Mouse (Mus musculus): ENCODE measurements around the gene Lrig1. TPM values are rescaled to one million over a fixed set of nuclear protein-coding genes. Genes with fewer than 3 reads are reported as not detected.

The Lrig1 gene
- polyA plus RNA-seq, 1 experiment from 2014 or later = 23.5 TPM

DNA sequence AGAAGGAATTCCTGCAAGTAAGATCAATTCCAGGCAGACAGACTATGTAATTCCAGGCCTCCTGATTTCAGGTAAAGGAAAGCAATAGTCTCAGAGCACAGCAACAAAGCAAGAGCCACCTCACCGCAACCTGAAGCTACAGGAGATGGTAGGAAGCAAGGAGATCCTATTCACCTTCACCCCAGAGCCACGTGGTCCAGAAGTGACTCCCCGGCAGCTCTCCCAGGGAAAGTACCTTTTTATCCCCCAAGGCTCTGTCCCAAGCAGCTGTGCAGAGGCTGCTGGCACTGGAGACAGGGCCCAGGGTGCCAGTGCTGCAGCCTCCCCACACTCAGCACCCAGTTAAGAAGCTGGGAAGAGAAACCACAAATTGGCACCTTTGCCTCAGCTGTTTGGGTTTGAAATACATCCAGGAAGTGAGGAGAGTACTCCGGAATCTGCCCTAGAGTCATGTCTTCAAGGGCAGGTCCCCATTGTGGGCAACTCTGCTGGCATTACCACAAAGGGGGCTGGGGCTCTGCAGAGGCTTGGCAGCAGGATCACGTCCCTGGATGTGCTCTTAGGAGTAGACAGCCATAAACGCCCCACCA is 53.6 kb downstream of the Lrig1 start:
- no peaks in the 10 kb centered on the region for H3K36me3 ChIP-seq (ENCODE audit: control insufficient read depth, insufficient read depth, low read length)
- WGBS = 55% methylated on average over 6 of the region's 6 CpGs
- H3K4me1 ChIP-seq (ENCODE audit: control insufficient read depth, insufficient read depth, low read length) = peaks cover 53% of the 10 kb centered on the region

DNA sequence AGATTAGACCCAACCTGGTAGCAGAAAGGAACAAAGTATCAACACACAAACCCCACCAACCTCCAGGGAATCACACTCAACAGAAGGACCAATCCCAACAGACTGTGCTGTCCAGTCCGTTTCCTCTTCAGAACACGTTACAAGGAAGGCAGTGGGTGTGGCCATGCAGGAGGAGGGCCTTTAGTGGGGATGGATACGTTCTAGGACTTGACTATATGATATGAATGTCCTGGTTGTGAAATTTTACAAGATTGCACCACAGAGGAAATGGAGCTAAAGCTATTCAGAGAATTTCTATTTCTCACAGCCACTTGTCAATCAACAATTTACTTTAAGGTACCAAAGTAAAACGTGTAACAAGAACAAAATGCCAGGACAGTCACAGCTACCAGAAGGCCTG is 54.2 kb downstream of the Lrig1 start:
- Histone ChIP-seq H3K4me2 (ENCODE audit: low read depth, severe bottlenecking) (no peak overlapping the region), H3K27ac (replicated peaks; ENCODE audit: low read depth, low read length) (no peak overlapping the region), H3K9me3 (ENCODE audit: control insufficient read depth, low read length) (no peaks in the 10 kb centered on the region), H3K4me3 (ENCODE audit: low read depth, low read length) (no peak overlapping the region), H3K27me3 (ENCODE audit: control insufficient read depth, insufficient read depth, low read length) (no peaks in the 10 kb centered on the region), H3K4me1 (ENCODE audit: control insufficient read depth, insufficient read depth, low read length) (peaks cover 53% of the 10 kb centered on the region), H3K36me3 (ENCODE audit: control insufficient read depth, insufficient read depth, low read length) (no peaks in the 10 kb centered on the region), H3K9ac (ENCODE audit: low read length) (no peak overlapping the region)
- ATAC-seq (ENCODE audit: insufficient number of reproducible peaks, low FRiP score, low TSS enrichment, low read depth) = no peak
- DNase-seq (ENCODE audit: low spot score) = no peak
- 52% methylated on average over 4 of the region's 4 CpGs for WGBS

More for the DNA sequence above, 53.6 kb downstream of the Lrig1 start:
- H3K4me3 ChIP-seq (ENCODE audit: low read depth, low read length) = no peak overlapping the region
- H3K4me2 ChIP-seq (ENCODE audit: low read depth, severe bottlenecking) = no peak overlapping the region
- no peak overlapping the region for H3K9ac ChIP-seq (ENCODE audit: low read length)
- H3K27me3 ChIP-seq (ENCODE audit: control insufficient read depth, insufficient read depth, low read length) = no peaks in the 10 kb centered on the region
- DNase-seq (ENCODE audit: low spot score) (no peak), ATAC-seq (ENCODE audit: insufficient number of reproducible peaks, low FRiP score, low TSS enrichment, low read depth) (no peak)
- no peaks in the 10 kb centered on the region for H3K9me3 ChIP-seq (ENCODE audit: control insufficient read depth, low read length)
- H3K27ac ChIP-seq (replicated peaks; ENCODE audit: low read depth, low read length) = peak overlapping the region; percentile 14; the same call in 1 of the 2 replicates

DNA sequence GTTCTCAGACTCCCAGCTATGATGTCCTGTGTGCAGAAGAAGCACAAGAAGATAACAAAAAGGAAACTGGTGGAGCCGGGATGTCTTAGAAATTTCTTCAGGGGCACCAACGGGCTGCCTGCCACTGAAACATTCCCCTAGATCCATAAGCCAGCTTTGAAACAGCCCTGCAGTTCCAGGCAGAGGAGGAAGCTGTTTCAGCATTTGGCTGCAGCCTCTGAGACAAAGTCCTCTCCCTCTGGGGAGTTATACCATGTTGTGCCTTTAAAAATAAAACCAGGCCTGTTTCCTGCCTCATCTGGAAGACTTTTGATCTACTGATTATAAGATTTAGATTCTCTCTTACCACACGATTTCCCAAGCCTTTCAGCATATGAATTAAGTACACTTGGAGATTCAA is 55.3 kb downstream of the Lrig1 start:
- 55% methylated on average over 3 of the region's 3 CpGs for WGBS
- no peak overlapping the region for H3K4me3 ChIP-seq (ENCODE audit: low read depth, low read length)
- ATAC-seq (ENCODE audit: insufficient number of reproducible peaks, low FRiP score, low TSS enrichment, low read depth) = no peak
- no peaks in the 10 kb centered on the region for H3K9me3 ChIP-seq (ENCODE audit: control insufficient read depth, low read length)
- no peaks in the 10 kb centered on the region for H3K27me3 ChIP-seq (ENCODE audit: control insufficient read depth, insufficient read depth, low read length)
- H3K36me3 ChIP-seq (ENCODE audit: control insufficient read depth, insufficient read depth, low read length) = no peaks in the 10 kb centered on the region
- no peak for DNase-seq (ENCODE audit: low spot score)
- no peak overlapping the region for H3K4me2 ChIP-seq (ENCODE audit: low read depth, severe bottlenecking)
- H3K9ac ChIP-seq (ENCODE audit: low read length) = no peak overlapping the region
- no peak overlapping the region for H3K27ac ChIP-seq (replicated peaks; ENCODE audit: low read depth, low read length)
- H3K4me1 ChIP-seq (ENCODE audit: control insufficient read depth, insufficient read depth, low read length) = peaks cover 51% of the 10 kb centered on the region

DNA sequence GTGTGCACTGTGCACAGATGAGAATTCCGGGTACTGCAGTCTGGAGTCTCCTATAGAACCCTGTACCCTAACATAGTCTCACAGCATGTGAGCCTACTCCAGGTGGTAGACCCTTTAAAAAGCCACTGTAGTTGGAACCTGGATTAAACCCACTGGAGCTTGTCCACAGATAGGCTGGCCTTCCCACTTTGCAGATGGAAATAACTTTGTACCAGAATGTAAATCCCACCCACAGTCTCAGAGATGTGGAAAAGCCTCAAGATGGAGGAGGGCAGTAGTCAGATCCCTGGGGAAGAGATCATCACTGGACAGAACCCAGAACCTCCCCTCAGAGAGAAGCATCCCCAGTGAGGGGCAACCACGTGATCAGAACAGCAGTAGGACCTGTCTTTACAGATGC is 56.0 kb downstream of the Lrig1 start:
- ATAC-seq (ENCODE audit: insufficient number of reproducible peaks, low FRiP score, low TSS enrichment, low read depth) = no peak
- Histone ChIP-seq H3K9ac (ENCODE audit: low read length) (no peak overlapping the region), H3K4me3 (ENCODE audit: low read depth, low read length) (no peak overlapping the region), H3K4me2 (ENCODE audit: low read depth, severe bottlenecking) (no peak overlapping the region), H3K27me3 (ENCODE audit: control insufficient read depth, insufficient read depth, low read length) (no peaks in the 10 kb centered on the region), H3K36me3 (ENCODE audit: control insufficient read depth, insufficient read depth, low read length) (no peaks in the 10 kb centered on the region), H3K9me3 (ENCODE audit: control insufficient read depth, low read length) (no peaks in the 10 kb centered on the region), H3K27ac (replicated peaks; ENCODE audit: low read depth, low read length) (no peak overlapping the region), H3K4me1 (ENCODE audit: control insufficient read depth, insufficient read depth, low read length) (peaks cover 44% of the 10 kb centered on the region)
- WGBS = 71% methylated on average over 2 of the region's 2 CpGs
- DNase-seq (ENCODE audit: low spot score) = no peak

DNA sequence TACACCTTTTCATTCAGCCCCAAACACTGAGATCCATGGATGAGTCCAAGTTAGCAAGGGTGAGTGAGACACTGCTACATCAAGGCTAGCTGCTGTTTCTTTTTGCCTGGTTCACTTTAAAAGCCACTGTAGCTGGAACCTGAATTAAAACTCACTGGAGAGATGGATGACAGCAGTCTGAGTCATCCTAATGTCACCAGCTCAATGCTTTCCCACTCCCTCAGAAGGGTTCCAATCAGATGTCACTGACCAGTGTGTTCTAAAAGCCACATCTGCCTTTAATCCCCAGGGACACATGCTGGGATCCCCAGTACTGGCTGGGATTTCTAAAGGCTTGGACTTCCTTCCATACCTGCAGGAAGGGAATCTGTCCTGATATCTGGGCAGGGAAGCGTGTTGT is 57.9 kb downstream of the Lrig1 start:
- no peak overlapping the region for H3K27ac ChIP-seq (replicated peaks; ENCODE audit: low read depth, low read length)
- no peak overlapping the region for H3K9ac ChIP-seq (ENCODE audit: low read length)
- DNase-seq (ENCODE audit: low spot score) = no peak
- H3K27me3 ChIP-seq (ENCODE audit: control insufficient read depth, insufficient read depth, low read length) = no peaks in the 10 kb centered on the region
- 81% methylated on average over 1 of the region's 1 CpGs for WGBS
- H3K36me3 ChIP-seq (ENCODE audit: control insufficient read depth, insufficient read depth, low read length) = no peaks in the 10 kb centered on the region
- ATAC-seq (ENCODE audit: insufficient number of reproducible peaks, low FRiP score, low TSS enrichment, low read depth) = no peak
- H3K4me3 ChIP-seq (ENCODE audit: low read depth, low read length) = no peak overlapping the region
- peaks cover 33% of the 10 kb centered on the region for H3K4me1 ChIP-seq (ENCODE audit: control insufficient read depth, insufficient read depth, low read length)
- no peaks in the 10 kb centered on the region for H3K9me3 ChIP-seq (ENCODE audit: control insufficient read depth, low read length)
- no peak overlapping the region for H3K4me2 ChIP-seq (ENCODE audit: low read depth, severe bottlenecking)

DNA sequence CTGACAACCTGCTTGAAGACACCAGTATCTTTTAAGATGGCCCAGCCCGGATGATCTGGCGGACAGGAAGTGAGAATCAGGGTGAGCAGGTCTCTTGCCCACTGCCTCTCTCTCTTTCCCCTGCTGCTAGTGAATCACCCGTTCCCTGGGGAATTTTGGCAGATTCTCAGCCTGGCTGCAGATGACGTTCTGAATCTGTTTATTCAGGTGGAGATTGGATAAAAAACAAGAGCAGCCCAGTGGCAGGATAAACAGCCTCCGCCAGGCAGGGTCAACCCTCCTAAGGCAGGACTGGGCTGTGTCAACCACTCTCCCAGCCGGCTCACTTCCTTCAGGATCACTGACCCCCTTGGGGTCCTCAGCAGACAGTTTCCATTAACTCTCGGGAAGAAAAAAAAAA is 59.7 kb downstream of the Lrig1 start:
- no peak for ATAC-seq (ENCODE audit: insufficient number of reproducible peaks, low FRiP score, low TSS enrichment, low read depth)
- Histone ChIP-seq H3K4me1 (ENCODE audit: control insufficient read depth, insufficient read depth, low read length) (peaks cover 16% of the 10 kb centered on the region), H3K27ac (replicated peaks; ENCODE audit: low read depth, low read length) (no peak overlapping the region), H3K4me2 (ENCODE audit: low read depth, severe bottlenecking) (no peak overlapping the region), H3K9ac (ENCODE audit: low read length) (no peak overlapping the region), H3K4me3 (ENCODE audit: low read depth, low read length) (no peak overlapping the region), H3K9me3 (ENCODE audit: control insufficient read depth, low read length) (no peaks in the 10 kb centered on the region), H3K27me3 (ENCODE audit: control insufficient read depth, insufficient read depth, low read length) (no peaks in the 10 kb centered on the region), H3K36me3 (ENCODE audit: control insufficient read depth, insufficient read depth, low read length) (no peaks in the 10 kb centered on the region)
- DNase-seq (ENCODE audit: low spot score) = no peak
- 23% methylated on average over 7 of the region's 7 CpGs for WGBS

DNA sequence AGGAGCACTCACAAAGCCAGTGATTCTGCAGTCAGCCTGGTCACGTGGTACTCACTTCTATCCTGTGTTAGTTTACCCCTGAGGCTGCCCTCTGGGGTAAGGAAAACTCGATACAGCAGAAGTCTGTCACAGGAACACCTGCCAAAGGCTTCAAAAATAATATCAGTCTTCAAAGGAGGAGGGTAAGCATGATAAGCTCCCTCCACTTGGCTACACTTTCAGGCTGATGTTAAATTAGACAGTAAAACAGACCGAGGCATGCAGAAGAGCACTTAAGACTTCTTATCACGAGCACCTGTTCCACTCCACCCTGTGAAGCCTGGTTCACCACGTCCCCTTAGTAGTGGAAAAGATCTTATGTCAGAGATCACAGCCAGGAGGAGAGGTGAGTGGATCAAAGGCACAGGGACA is 62.9 kb downstream of the Lrig1 start:
- Histone ChIP-seq H3K9me3 (ENCODE audit: control insufficient read depth, low read length) (no peaks in the 10 kb centered on the region), H3K27me3 (ENCODE audit: control insufficient read depth, insufficient read depth, low read length) (no peaks in the 10 kb centered on the region), H3K36me3 (ENCODE audit: control insufficient read depth, insufficient read depth, low read length) (no peaks in the 10 kb centered on the region), H3K4me3 (ENCODE audit: low read depth, low read length) (no peak overlapping the region), H3K27ac (replicated peaks; ENCODE audit: low read depth, low read length) (no peak overlapping the region), H3K4me2 (ENCODE audit: low read depth, severe bottlenecking) (no peak overlapping the region), H3K4me1 (ENCODE audit: control insufficient read depth, insufficient read depth, low read length) (peaks cover 12% of the 10 kb centered on the region), H3K9ac (ENCODE audit: low read length) (no peak overlapping the region)
- DNase-seq (ENCODE audit: low spot score) (no peak), ATAC-seq (ENCODE audit: insufficient number of reproducible peaks, low FRiP score, low TSS enrichment, low read depth) (no peak)
- 58% methylated on average over 5 of the region's 5 CpGs for WGBS

DNA sequence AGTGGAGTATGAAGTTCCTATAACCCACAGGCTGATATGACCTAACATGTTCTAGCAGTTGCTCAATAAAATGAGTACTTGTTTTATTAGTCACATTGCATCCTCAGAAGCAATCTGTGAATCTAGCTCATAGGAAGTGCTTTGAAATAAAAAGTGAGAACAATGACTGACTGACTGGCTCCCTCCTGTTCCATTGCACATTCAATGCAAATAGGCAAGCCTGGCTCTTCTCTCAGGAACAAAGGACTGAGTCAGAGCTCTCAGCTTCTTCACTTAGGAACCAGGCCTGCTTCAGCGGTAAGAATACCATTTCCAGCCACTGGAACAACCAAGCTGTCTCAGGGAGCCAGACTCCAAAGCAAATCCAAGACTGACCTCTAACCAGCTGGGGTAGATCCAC is 64.6 kb downstream of the Lrig1 start:
- Histone ChIP-seq H3K9ac (ENCODE audit: low read length) (no peak overlapping the region), H3K4me1 (ENCODE audit: control insufficient read depth, insufficient read depth, low read length) (peaks cover 23% of the 10 kb centered on the region), H3K27me3 (ENCODE audit: control insufficient read depth, insufficient read depth, low read length) (no peaks in the 10 kb centered on the region), H3K4me3 (ENCODE audit: low read depth, low read length) (no peak overlapping the region), H3K36me3 (ENCODE audit: control insufficient read depth, insufficient read depth, low read length) (no peaks in the 10 kb centered on the region), H3K4me2 (ENCODE audit: low read depth, severe bottlenecking) (no peak overlapping the region), H3K27ac (replicated peaks; ENCODE audit: low read depth, low read length) (no peak overlapping the region), H3K9me3 (ENCODE audit: control insufficient read depth, low read length) (no peaks in the 10 kb centered on the region)
- DNase-seq (ENCODE audit: low spot score) = no peak
- no peak for ATAC-seq (ENCODE audit: insufficient number of reproducible peaks, low FRiP score, low TSS enrichment, low read depth)
- WGBS = 59% methylated on average over 1 of the region's 1 CpGs

DNA sequence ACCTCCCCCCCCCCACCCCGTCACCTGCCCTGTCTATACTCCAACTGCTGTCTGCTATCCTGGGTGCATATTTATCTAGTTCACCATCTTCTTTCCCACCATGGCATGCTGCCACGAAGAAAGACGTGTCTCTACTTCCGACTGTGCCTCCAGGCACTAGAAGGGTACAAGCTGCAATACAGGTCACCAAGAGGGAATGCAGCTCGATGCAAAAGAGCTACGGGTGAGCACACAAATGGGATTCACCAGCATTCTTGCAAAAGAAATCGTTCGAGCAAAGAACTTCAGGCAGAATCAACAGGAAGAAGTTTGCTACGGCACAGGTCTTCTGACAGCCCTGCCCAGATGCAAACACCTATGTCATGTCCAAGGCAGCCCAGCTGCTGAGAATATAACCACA is 65.2 kb downstream of the Lrig1 start:
- DNase-seq (ENCODE audit: low spot score) (no peak), ATAC-seq (ENCODE audit: insufficient number of reproducible peaks, low FRiP score, low TSS enrichment, low read depth) (no peak)
- H3K36me3 ChIP-seq (ENCODE audit: control insufficient read depth, insufficient read depth, low read length) = no peaks in the 10 kb centered on the region
- H3K4me2 ChIP-seq (ENCODE audit: low read depth, severe bottlenecking) = no peak overlapping the region
- 85% methylated on average over 9 of the region's 9 CpGs for WGBS
- H3K9me3 ChIP-seq (ENCODE audit: control insufficient read depth, low read length) = no peaks in the 10 kb centered on the region
- no peak overlapping the region for H3K4me3 ChIP-seq (ENCODE audit: low read depth, low read length)
- no peak overlapping the region for H3K27ac ChIP-seq (replicated peaks; ENCODE audit: low read depth, low read length)
- H3K9ac ChIP-seq (ENCODE audit: low read length) = no peak overlapping the region
- no peaks in the 10 kb centered on the region for H3K27me3 ChIP-seq (ENCODE audit: control insufficient read depth, insufficient read depth, low read length)
- H3K4me1 ChIP-seq (ENCODE audit: control insufficient read depth, insufficient read depth, low read length) = peaks cover 25% of the 10 kb centered on the region

Data from limb, embryonic 11.5 days (tissue).